Mouse (Mus musculus): ENCODE measurements at regions not wholly inside any gene's neighbourhood (a gene's known extent, or its start where the extent isn't known, plus 50 kb on each side); places are given as distances from the start of the nearest gene placed in this dataset.

DNA sequence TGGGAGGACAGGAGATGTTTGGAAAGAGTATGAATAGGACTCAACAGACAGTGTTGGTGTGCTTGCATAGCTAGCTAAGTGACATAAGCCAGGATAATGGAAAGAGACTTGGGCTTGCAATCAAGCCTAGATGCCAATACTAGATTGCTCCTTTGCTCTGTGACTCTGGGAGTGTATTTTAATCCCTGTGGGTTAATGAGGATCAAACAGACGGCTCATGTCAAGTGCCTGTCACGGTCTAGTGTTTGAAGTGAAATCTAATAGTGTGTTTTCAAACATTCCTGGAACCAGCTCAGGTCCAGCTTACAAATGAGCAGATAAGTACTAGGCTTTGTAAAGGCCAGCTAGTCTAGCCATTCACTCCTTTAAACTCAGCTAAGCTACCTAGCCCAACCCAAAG, 64.1 kb upstream of the Ranbp3l start:
- DNase-seq (ENCODE audit: low spot score): no peak

DNA sequence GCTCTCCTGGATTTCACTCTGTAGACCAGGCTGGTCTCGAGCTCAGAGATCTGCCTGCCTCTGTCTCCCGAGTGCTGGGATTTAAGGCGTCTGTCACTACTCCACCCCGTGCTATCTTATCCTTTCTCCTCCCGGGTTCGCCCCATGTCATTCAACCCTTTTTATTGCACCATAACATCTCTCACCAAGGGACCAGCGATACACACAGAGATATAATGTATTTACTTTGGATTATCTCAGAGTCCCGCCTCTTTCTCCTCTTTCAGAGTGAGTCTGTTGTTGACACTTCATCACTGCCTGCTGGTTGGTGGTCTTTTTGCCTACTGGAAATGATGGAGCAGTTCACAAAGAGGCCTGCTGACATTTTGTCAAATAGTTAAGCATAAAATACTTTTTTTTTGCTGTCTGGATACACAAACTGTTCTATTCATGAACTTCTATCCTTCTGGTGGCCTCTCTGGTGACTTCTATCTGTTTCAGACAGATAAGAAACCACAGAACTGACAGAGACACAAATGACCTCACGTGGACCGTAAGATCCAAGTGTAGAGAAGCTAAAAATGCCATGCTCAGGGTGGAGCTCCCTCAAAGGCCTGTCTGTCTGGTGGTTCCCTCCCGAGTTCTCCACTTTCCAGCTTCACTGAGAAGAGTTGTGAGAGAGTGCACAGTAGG, 70.1 kb upstream of the Ranbp3l start:
- no peak for DNase-seq (ENCODE audit: low spot score)

DNA sequence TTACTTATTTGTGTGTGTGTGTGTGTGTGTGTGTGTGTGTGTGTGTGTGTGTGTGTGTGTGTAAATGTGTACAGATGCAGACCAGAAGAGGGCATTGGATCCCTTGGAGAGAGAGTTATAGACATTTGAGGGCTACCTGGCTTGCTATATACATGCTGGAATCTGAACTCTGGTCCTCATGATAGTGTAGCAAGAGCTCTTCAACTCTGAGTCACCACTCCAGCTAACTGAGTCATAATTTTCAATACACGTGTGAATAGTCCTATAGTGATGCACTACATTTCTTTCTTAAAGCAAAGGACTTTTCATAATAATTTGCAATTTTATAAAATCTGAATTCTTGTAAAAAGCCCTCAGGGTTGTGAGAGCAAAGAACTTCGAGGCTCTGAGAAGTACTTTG, 70.9 kb upstream of the Ranbp3l start:
- no peak for DNase-seq (ENCODE audit: low spot score)

DNA sequence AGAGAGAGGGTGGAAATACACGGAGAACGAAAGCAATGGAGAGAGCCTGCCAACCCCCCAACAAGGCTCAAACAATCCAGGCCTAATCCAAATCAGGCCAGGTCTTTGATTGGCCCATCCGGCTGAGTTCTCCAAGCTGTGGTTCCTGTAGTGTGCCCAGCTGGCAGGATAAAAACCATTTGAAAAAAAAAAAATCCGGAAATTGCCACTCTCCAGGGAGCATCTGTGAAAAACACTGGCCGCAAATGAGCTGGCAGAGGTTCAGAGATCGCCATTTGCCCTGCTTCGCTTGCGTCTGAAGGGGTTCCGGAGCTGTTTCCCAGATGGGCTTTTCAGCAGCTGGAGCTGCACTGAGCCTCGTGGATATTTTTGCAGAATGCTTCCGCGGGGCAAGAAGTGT, 71.4 kb upstream of the Ranbp3l start:
- DNase-seq (ENCODE audit: low spot score): no peak

DNA sequence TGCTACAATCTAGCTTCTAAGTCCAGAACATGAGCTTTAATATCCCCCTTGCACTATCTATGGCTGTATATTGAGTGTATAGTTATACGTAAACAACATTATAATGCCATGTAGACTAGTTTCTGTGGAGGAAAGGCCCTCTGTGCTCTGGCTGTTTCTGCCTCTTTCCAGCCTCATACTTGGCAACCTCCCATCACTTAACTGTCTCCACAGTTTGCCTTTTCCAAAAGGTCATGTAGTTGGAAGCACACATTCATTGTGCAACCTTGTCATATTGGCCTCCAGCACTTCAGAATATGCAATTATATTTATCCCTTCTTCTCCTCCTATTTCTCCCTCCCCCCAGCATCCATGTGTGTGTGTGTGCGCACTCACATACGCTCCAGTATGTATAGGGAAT, 82.2 kb upstream of the Ranbp3l start:
- DNase-seq (ENCODE audit: low spot score): no peak

DNA sequence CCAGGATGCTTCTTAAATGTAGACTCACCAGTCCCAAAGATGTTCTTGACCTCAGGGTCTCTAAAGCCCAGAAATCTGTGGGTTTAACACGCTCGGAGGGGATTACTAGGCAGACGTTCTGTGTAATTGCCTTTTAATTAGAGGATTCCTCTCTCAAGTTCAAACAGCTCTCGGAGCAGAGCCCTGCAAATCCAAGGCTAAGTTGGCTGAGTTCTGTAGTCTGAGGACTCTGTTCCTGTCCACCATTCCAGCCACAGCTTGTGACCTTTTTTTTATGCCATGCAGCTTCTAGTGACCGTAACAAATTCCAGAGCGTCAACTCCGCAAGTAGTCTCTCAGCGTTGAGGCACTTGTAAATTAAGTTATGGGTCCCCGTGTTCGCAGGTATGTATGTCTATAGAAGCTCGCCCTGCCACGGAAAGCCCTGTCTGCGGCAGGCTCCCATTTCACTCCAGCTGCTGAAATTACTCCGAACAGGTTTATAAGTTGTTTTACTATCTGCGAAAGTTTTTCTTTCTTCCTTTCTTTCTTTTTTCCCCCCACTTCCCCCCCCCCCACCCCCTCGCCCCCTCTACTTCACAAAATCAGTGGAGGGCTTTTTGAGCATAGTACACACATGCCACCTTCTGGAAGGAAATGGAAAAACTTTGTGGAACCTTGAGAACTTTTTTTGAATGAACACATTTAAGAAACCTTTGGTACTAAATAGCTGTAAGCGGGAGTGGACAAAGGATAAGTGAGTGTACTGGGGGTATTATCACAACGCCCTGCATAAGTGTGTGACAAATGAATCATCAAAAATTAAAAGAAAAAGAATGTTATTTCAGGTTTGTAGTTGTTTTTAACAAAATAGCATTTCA, 82.9 kb upstream of the Ranbp3l start:
- no peak for DNase-seq (ENCODE audit: low spot score)

DNA sequence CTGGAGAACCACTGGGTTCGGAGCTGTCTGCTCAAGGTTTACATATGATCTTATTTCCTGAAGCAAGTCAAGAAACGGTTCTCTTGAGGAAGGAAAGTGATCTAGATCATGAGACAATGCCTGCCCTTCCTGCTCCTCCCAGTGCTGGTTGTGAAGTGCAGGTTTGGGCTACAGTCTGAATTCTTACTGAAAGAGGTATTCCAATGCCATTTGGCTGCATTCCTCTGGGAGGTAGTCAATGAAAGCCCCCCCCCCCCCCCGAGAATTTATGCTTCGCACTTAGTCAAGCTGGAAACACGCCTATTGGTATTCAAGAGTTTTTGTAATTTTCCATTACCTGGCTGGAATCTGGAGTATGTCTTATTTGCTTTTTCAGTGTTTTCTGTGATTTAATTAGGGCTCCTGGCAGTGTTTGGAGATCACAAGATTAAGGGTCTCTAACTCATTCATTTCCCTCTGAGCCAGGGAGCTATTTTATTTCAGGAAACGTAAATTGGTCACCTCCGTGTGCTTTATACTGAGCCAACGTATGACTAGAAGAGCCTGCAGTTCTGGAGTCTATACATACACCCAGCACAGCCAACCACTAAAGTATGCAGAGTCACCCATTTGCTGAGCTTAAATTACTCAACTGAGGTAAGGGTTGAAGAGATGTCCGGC, 84.7 kb upstream of the Ranbp3l start:
- no peak for DNase-seq (ENCODE audit: low spot score)

DNA sequence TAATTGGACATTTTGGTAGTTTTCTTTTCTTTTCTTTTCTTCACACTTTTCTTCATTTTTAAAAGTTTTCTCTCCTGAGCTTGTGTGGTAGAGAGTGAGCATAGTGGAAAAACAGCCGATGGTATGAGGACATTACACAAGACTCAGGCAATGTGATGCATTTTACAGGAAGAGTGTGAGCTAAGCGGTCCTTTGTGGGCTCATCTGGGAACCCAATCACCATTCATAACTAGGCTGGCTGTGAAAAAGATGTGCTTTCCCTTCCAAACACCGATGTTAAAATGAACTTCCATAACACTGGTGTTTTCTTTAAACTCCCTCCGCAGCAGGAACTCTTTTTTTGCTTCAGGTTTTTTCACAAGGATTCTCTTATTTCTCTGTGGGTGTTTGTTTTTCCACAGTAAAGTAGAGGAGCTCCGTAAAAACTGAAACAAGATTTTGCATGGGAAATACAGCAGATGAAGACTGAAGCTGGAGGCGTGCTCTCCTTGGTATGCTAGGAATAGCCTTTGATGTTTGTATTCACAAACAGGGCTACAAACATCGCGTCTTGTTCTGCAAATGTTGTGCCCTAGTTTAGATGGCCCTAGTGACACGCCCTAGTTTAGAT, 92.8 kb upstream of the Ranbp3l start:
- no peak for DNase-seq (ENCODE audit: low spot score)

DNA sequence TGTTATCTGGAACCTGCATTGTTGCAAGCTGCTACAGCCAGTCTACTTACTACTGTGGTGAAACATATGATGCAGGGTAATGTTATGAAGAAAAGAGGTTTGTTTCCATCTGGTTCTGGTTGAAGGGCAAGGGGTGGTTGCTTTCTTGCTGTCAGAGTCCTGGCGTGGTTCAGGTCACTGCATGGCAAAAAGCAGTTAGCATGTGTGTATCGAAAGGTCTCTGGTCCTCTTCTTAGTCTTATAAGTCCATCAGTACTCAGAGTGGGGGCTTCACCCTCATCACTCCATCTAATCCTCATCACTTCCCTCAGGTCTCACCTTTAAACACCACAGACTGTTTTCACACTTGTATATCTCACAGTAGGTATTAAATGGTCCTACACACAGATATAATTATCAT, 99.7 kb upstream of the Ranbp3l start:
- DNase-seq (ENCODE audit: low spot score): no peak

DNA sequence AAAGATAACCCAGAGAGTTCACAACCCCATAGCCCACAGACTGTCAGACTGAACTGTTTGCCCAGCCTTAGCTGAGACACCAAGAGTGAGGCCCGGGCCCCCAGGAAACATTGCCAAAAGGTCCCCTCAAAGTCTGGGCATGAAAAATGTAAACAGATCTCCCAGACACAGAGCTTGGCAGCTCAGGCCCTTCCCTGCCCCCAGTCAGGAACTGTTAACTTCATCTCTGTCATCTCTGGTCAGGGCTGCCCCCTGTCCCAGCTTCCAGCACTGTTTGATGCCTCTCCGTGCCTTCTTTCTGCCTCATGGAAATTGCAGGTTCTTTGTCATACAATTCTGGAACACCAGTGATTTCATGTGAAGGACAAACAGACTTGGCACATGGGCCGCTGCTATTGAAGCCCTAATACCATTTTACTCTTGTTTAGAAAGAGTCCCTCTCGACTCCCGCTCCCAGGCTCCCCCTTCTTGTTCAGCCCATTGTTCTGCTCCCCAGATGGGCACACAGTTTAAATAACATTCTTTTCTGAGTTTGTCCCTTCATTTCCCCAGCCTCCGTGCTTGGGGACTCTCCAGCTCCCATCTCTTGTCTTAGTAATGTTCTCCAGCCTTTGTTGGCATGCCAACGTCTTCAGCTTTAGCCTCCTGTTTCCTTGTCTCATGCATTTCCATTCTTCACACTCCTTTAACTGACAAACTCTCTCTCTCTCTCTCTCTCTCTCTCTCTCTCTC, 100.4 kb upstream of the Ranbp3l start:
- no peak for DNase-seq (ENCODE audit: low spot score)

DNA sequence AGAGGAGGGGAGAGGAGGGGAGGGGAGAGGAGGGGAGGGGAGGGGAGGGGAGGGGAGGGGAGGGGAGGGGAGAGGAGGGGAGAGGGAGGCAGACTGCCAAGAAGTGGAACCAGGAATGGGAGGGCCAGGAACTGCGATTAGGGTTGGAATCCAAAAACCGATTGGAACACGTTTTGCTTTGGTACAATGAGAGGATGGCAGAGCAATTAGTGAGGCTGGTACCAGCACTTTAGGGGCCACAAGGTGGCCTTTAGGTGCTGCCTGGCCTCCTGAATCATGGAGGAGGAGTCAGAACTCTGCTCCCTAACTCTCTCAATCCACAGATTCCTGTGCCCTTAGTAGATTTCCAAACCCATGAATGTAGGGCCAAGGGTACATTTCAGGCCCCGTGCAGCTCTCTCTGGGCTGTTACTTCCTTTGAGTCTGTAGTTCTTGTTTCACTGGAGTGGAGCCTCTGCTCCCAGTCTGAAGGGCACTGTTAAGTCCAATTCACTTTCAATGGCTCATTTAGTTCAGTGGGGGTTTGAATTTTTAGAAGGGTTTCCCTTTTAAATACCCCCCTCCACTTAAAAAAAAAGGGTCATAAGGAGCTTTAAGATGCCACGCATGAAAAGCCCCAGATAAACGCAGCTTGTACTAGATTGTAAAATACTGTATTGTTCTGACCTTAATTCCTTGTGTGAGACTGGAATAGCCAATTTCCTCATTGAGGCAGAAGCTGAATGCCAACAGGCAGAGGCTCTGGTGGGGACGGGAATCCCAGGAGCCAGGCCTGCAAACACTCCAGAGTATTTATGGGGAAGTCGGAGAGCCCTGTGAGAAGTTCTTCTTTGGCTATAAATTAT, 102.4 kb upstream of the Ranbp3l start:
- no peak for DNase-seq (ENCODE audit: low spot score)

DNA sequence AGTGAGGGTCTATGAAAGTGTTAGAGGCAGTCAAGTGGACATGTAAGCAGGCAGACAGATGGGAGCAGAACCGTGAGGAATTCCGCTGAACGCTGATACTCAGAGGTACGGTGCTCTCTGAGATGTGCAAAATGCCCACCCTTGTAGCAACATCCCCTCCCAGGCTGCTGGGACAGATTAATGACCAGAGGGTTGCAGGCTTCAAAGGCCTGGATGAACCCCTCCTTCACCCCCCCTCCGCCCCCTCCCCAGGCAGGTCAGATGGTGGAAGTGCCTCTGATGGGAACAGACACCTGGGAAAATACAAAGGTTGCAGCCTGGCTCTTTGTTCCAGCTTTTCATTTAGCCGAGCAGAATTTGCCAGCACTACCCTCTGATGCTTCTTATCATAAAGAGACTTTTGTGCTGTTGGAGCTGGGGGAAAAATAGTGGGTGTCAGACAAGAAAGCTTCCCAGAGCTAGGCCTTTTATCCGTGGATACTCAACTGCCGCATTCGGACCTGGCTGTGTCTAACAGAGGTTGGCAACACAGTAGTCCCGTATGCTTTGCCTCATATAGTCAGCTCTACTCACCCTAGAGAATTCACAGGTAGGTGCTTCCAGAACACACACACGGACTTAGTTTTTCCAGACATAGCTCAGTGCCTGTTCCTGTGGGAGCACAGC, 111.2 kb upstream of the Ranbp3l start:
- DNase-seq (ENCODE audit: low spot score): no peak

DNA sequence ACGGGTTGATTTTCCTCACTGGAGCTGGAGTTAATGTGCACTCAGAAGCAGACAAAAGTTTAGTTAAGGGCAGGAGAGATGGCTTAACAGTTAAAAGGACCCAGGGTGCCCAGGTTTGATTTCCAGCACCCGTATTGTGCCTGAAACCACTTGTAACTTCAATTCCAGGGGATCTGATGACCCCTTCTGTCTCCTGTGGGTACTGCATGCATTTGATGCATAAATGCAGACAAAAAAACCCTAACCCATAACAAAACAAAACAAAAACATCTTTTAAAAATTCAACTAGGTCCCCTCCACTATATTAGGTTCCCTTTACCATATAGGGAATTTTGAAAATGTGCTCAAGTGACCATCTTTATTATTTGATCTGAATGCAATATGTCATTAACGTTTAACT, 112.2 kb upstream of the Ranbp3l start:
- DNase-seq (ENCODE audit: low spot score): no peak

DNA sequence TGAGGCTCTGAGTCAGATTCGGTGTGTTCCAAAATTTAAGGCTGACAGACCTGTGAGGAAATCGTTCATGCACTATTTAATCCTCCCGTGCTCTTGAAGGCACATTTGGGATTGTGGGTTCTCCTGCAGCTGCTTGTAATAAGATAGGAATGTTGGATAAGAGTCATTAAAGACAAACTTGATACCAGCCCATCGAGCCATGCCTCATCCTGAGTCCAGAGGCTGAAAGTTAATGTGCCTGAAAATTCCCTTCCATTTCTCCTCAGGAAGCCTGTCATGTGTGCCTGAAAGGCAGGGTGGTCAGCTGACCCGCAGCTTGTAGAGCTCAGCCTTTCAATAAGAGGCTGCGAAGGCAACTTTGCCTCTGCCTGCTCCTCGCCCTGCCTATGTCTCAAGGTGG, 113.4 kb upstream of the Ranbp3l start:
- DNase-seq (ENCODE audit: low spot score): no peak

DNA sequence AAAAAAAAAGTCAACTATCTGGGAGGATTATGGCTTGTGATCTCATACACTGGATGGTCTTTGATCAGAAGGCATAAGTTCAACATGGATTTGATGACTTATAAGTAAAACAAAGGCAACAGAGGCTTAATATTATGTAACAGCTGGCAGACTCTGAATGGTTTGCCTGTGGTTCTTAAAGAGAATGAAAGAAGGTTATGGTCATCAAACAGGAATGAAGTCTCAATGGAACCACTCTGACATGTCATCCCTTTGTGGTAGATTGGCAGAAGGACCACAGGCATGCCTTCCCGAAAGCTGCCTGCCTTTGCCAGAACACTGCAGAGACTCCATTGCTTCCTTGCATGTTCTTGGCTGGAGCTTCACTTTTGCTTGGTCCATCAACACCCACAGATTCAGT, 116.8 kb upstream of the Ranbp3l start:
- DNase-seq (ENCODE audit: low spot score): no peak

DNA sequence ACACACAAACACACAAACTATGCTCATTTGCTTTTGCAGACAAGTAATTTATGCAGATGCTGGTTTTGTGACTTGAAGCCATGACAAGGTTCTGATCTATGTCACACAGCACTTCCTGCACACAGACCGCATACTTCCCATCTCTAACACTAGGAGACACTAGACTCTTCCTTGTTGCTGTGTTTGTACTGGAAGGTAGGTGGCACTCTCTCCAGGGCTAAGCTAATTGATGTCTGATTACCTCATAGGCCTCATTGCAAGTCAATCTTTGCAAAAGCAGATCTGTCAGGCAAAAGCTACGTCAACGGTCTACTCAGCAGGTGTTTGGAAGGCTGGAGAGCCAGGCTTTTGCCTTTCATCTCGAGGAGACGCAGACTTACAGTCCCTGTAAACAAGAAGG, 118.3 kb upstream of the Ranbp3l start:
- DNase-seq (ENCODE audit: low spot score): no peak

DNA sequence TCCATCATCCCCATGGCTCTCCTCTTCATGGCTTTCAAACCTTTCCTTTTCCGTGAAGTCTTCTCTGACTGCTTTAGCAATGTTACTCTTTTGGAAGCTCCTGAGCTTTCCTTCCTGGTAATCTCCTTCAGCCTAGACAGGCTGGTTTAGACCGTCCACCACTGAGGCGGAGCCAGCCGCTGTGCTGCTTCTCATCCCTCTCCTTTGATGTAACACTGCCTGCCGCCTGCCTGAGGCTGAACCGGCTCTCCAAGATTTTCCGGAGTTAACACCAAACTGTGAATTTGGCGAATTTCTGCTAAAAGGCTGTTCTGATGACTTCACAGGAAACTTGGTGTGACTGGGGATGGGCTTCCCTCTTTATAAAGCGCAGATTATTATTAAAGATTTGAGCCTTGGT, 125.6 kb upstream of the Ranbp3l start:
- no peak for DNase-seq (ENCODE audit: low spot score)

DNA sequence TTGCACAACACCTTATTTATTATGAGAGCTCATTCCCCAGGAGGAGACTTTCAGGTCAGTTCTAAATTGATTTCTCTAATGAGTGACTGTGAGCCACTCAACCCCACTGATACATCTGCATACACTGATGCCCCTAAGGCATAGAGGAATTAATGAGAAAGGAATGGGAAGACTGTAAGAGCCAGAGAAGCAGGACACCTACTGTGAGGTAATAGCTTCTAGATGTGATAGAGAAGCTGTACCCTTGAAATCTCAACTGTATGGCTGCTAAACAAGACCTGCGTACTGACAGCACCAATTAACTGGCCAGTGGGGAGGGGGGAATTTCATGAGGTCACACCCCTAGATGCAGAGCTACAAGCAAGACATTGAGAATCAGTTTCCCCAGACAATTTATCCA, 128.3 kb upstream of the Ranbp3l start:
- DNase-seq (ENCODE audit: low spot score): no peak

DNA sequence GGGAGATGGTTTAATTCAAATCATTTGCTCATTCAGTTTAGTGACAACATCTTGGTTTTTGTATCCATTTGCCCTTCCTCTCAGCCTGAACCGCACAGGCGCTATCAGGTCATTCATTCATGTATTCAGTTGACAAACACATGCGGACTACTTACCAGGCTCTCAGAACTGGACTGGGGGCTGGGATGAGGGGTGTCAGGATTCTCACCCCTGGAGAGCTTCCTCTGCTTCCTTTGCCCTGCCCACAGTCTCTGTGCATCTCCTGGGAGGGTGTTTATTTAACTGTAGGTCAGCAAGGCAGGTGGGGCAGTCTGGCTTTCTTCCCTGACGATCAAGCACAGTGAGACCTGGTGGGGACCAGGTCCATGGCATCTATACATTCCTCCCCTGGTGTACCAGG, 123.6 kb upstream of the Slc1a3 start:
- no peak for DNase-seq (ENCODE audit: low spot score)

DNA sequence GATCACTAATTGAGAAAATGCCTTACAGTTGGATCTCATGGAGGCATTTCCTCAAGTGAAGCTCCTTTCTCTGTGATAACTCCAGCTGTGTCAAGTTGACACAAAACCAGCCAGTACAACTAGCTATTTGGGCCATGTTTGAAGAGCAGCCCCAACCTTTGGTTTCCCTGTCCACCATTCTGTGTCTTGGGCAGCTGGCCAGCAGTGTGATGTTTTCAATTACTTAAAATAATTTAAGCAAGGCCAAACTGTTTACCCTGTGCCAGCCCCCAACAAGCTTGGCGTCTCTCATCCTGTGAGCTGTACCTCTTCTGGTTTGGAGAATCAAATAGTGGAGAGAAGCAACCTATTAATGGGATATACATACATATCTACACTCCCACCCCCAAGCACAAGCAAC, 122.4 kb upstream of the Slc1a3 start:
- peak; percentile 16 for DNase-seq (ENCODE audit: low spot score)

Measured in ovary, postnatal 36 days (tissue).